Mouse (Mus musculus) lung, adult 2 months (tissue): Measurements from ENCODE around the gene Rfx7.

Experiments
- CTCF ChIP-seq: fragments of 200-500 bp; IDR thresholded peaks from 2 replicates; pipeline ENCODE4 v1.5.1; 2011; ENCODE audit warnings: mild to moderate bottlenecking, low read length, control low read depth; ENCODE audit not compliant: insufficient read depth
- POLR2A ChIP-seq: fragments of 200-500 bp; IDR thresholded peaks from 2 replicates; pipeline ENCODE4 v1.6.1; 2011; ENCODE audit warnings: low read depth, mild to moderate bottlenecking, control low read depth, low read length, borderline replicate concordance; ENCODE audit errors: extremely low read depth

DNA sequence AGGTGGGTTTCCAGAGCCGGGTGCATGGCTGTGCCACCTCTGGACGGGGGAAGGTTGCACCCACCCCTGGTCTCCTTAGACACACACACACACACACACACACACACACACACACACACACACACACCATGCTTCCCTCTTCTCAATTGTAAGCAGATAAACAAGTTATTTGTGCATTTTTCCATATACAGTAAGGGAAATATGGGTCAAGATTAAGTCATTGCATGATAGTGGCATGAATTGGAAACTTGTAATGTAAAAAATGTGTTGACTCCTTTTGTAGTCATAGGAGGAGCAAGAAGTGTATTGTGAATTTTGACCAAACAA, 1.0 kb downstream of the Rfx7 start:
- TF ChIP-seq CTCF (no peak), POLR2A (no peak)
